Mouse (Mus musculus): ENCODE data around the gene Nrp2. TPM values are rescaled to one million over a fixed set of nuclear protein-coding genes. Genes with fewer than 3 reads are reported as not detected.
A peak's percentile ranks its signal among the peaks of the same experiment; 100 is the strongest.

Gene Nrp2
- polyA plus RNA-seq, 1 experiment from 2014 or later, result 39.9 TPM

GRCm38 (mm10) chr1:62812701-62813684 lies 109.9 kb downstream of the Nrp2 start:
- H3K27ac ChIP-seq (ENCODE audit: low read length), result peak overlapping the region; percentile 53; the same call in 1 of the 2 replicates

GRCm38 (mm10) chr1:62813938-62814337 lies 110.9 kb downstream of the Nrp2 start:
- no peaks in the 10 kb centered on the region for H3K27me3 ChIP-seq (ENCODE audit: control insufficient read depth, insufficient read depth, low read length)
- WGBS, result 55% methylated on average over 1 of the region's 1 CpGs
- H3K4me3 ChIP-seq (ENCODE audit: low read depth, low read length), result no peak overlapping the region
- no peaks in the 10 kb centered on the region for H3K9me3 ChIP-seq (ENCODE audit: control insufficient read depth, low read depth, low read length)
- no peak for ATAC-seq (ENCODE audit: insufficient number of reproducible peaks, insufficient read depth, low FRiP score, low read depth)
- no peak overlapping the region for H3K4me2 ChIP-seq (replicated peaks; ENCODE audit: low read depth, low read length)
- 0 out of 2 replicates have a peak, but pooled peaks cover 4% of the 10 kb centered on the region for H3K4me1 ChIP-seq (ENCODE audit: control insufficient read depth, insufficient read depth, low read length)
- no peak overlapping the region for H3K27ac ChIP-seq (ENCODE audit: low read length)
- no peaks in the 10 kb centered on the region for H3K36me3 ChIP-seq (ENCODE audit: control insufficient read depth, insufficient read depth, low read length)
- H3K9ac ChIP-seq (replicated peaks; ENCODE audit: low read depth, low read length), result no peak overlapping the region

More at GRCm38 (mm10) chr1:62812701-62813684, 109.9 kb downstream of the Nrp2 start:
- WGBS, result 48% methylated on average over 10 of the region's 10 CpGs
- no peak for ATAC-seq (ENCODE audit: insufficient number of reproducible peaks, insufficient read depth, low FRiP score, low read depth)
- H3K4me3 ChIP-seq (ENCODE audit: low read depth, low read length), result no peak overlapping the region
- 0 out of 2 replicates have a peak, but pooled peaks cover 4% of the 10 kb centered on the region for H3K4me1 ChIP-seq (ENCODE audit: control insufficient read depth, insufficient read depth, low read length)
- no peaks in the 10 kb centered on the region for H3K27me3 ChIP-seq (ENCODE audit: control insufficient read depth, insufficient read depth, low read length)
- H3K9ac ChIP-seq (replicated peaks; ENCODE audit: low read depth, low read length), result no peak overlapping the region
- no peaks in the 10 kb centered on the region for H3K9me3 ChIP-seq (ENCODE audit: control insufficient read depth, low read depth, low read length)
- no peak overlapping the region for H3K4me2 ChIP-seq (replicated peaks; ENCODE audit: low read depth, low read length)
- H3K36me3 ChIP-seq (ENCODE audit: control insufficient read depth, insufficient read depth, low read length), result no peaks in the 10 kb centered on the region

- H3K27me3 ChIP-seq (ENCODE audit: control insufficient read depth, insufficient read depth, low read length), result no peaks in the 10 kb centered on the region
- no peak overlapping the region for H3K9ac ChIP-seq (replicated peaks; ENCODE audit: low read depth, low read length)
- no peak for ATAC-seq (ENCODE audit: insufficient number of reproducible peaks, insufficient read depth, low FRiP score, low read depth)
- H3K4me3 ChIP-seq (ENCODE audit: low read depth, low read length), result no peak overlapping the region
- WGBS, result 78% methylated on average over 7 of the region's 7 CpGs
- no peaks in the 10 kb centered on the region for H3K9me3 ChIP-seq (ENCODE audit: control insufficient read depth, low read depth, low read length)
- no peak overlapping the region for H3K27ac ChIP-seq (ENCODE audit: low read length)
- H3K36me3 ChIP-seq (ENCODE audit: control insufficient read depth, insufficient read depth, low read length), result peaks cover 2% of the 10 kb centered on the region
- H3K4me2 ChIP-seq (replicated peaks; ENCODE audit: low read depth, low read length), result no peak overlapping the region
- H3K4me1 ChIP-seq (ENCODE audit: control insufficient read depth, insufficient read depth, low read length), result peaks cover 16% of the 10 kb centered on the region
These were observed 114.5 kb downstream of the Nrp2 start for GRCm38 (mm10) chr1:62817566-62817965.

GRCm38 (mm10) chr1:62820170-62820569 lies 117.1 kb downstream of the Nrp2 start:
- H3K27me3 ChIP-seq (ENCODE audit: control insufficient read depth, insufficient read depth, low read length), result no peaks in the 10 kb centered on the region
- H3K36me3 ChIP-seq (ENCODE audit: control insufficient read depth, insufficient read depth, low read length), result peaks cover 2% of the 10 kb centered on the region
- H3K4me2 ChIP-seq (replicated peaks; ENCODE audit: low read depth, low read length), result no peak overlapping the region
- 78% methylated on average over 3 of the region's 3 CpGs for WGBS
- H3K4me1 ChIP-seq (ENCODE audit: control insufficient read depth, insufficient read depth, low read length), result peaks cover 17% of the 10 kb centered on the region
- H3K4me3 ChIP-seq (ENCODE audit: low read depth, low read length), result no peak overlapping the region
- no peak overlapping the region for H3K27ac ChIP-seq (ENCODE audit: low read length)
- no peak overlapping the region for H3K9ac ChIP-seq (replicated peaks; ENCODE audit: low read depth, low read length)
- no peaks in the 10 kb centered on the region for H3K9me3 ChIP-seq (ENCODE audit: control insufficient read depth, low read depth, low read length)
- ATAC-seq (ENCODE audit: insufficient number of reproducible peaks, insufficient read depth, low FRiP score, low read depth), result no peak

- H3K36me3 ChIP-seq (ENCODE audit: control insufficient read depth, insufficient read depth, low read length), result peaks cover 2% of the 10 kb centered on the region
- WGBS, result 21% methylated on average over 10 of the region's 10 CpGs
- H3K27ac ChIP-seq (ENCODE audit: low read length), result peak overlapping the region; percentile 69; the same call in 1 of the 2 replicates
- H3K4me1 ChIP-seq (ENCODE audit: control insufficient read depth, insufficient read depth, low read length), result peaks cover 17% of the 10 kb centered on the region
- H3K4me3 ChIP-seq (ENCODE audit: low read depth, low read length), result no peak overlapping the region
- H3K9me3 ChIP-seq (ENCODE audit: control insufficient read depth, low read depth, low read length), result no peaks in the 10 kb centered on the region
- no peaks in the 10 kb centered on the region for H3K27me3 ChIP-seq (ENCODE audit: control insufficient read depth, insufficient read depth, low read length)
- ATAC-seq (ENCODE audit: insufficient number of reproducible peaks, insufficient read depth, low FRiP score, low read depth), result peak; percentile 74; the same call in 1 of the 2 replicates
- no peak overlapping the region for H3K9ac ChIP-seq (replicated peaks; ENCODE audit: low read depth, low read length)
- no peak overlapping the region for H3K4me2 ChIP-seq (replicated peaks; ENCODE audit: low read depth, low read length)
These were observed 118.7 kb downstream of the Nrp2 start for GRCm38 (mm10) chr1:62821509-62822398.

GRCm38 (mm10) chr1:62823549-62824195 lies 120.6 kb downstream of the Nrp2 start:
- Histone ChIP-seq H3K4me3 (ENCODE audit: low read depth, low read length) (no peak overlapping the region), H3K4me1 (ENCODE audit: control insufficient read depth, insufficient read depth, low read length) (peaks cover 17% of the 10 kb centered on the region), H3K36me3 (ENCODE audit: control insufficient read depth, insufficient read depth, low read length) (peaks cover 2% of the 10 kb centered on the region), H3K27ac (ENCODE audit: low read length) (no peak overlapping the region), H3K9ac (replicated peaks; ENCODE audit: low read depth, low read length) (no peak overlapping the region), H3K4me2 (replicated peaks; ENCODE audit: low read depth, low read length) (no peak overlapping the region), H3K9me3 (ENCODE audit: control insufficient read depth, low read depth, low read length) (no peaks in the 10 kb centered on the region), H3K27me3 (ENCODE audit: control insufficient read depth, insufficient read depth, low read length) (no peaks in the 10 kb centered on the region)
- ATAC-seq (ENCODE audit: insufficient number of reproducible peaks, insufficient read depth, low FRiP score, low read depth), result no peak
- 65% methylated on average over 6 of the region's 6 CpGs for WGBS

GRCm38 (mm10) chr1:62825822-62826765 lies 123.0 kb downstream of the Nrp2 start:
- no peak for ATAC-seq (ENCODE audit: insufficient number of reproducible peaks, insufficient read depth, low FRiP score, low read depth)
- no peaks in the 10 kb centered on the region for H3K36me3 ChIP-seq (ENCODE audit: control insufficient read depth, insufficient read depth, low read length)
- no peaks in the 10 kb centered on the region for H3K27me3 ChIP-seq (ENCODE audit: control insufficient read depth, insufficient read depth, low read length)
- H3K9me3 ChIP-seq (ENCODE audit: control insufficient read depth, low read depth, low read length), result no peaks in the 10 kb centered on the region
- H3K4me1 ChIP-seq (ENCODE audit: control insufficient read depth, insufficient read depth, low read length), result peaks cover 17% of the 10 kb centered on the region
- H3K27ac ChIP-seq (ENCODE audit: low read length), result no peak overlapping the region
- no peak overlapping the region for H3K4me2 ChIP-seq (replicated peaks; ENCODE audit: low read depth, low read length)
- 75% methylated on average over 17 of the region's 17 CpGs for WGBS
- H3K4me3 ChIP-seq (ENCODE audit: low read depth, low read length), result no peak overlapping the region
- H3K9ac ChIP-seq (replicated peaks; ENCODE audit: low read depth, low read length), result no peak overlapping the region
